Mouse (Mus musculus) stomach, embryonic 14.5 days (tissue): Measurements from ENCODE around the gene 1190005I06Rik. TPM values are rescaled to one million over a fixed set of nuclear protein-coding genes. Genes with fewer than 3 reads are reported as not detected.

Experiments used
- polyA plus RNA-seq: library from polyadenylated mRNA; unstranded; fragments of >200 nt; fragmentation: Nextera tagmentation; extraction: Ambion mirVana; gene quantifications from 2 replicates; pipeline ENCODE4 v1.2.1, GENCODE M21; 2014

Gene 1190005I06Rik
- polyA plus RNA-seq, 1 experiment from 2014 or later = 3.6 TPM

Other genes with a start within 250 kb of the 1190005I06Rik start
- gene Gins2, start 58.3 kb downstream of the 1190005I06Rik start, polyA plus RNA-seq = 112 and 118 TPM in 2 replicates
- 2.4 TPM in 1 of 2 replicates, not detected in the other for gene Gm27021, start 20.4 kb upstream of the 1190005I06Rik start, polyA plus RNA-seq
- gene Cox4i1, start 20.6 kb upstream of the 1190005I06Rik start, polyA plus RNA-seq = 1,095 and 1,156 TPM in 2 replicates
- 244 and 254 TPM in 2 replicates for gene Emc8, start 20.9 kb upstream of the 1190005I06Rik start, polyA plus RNA-seq
- 12.7 and 15.3 TPM in 2 replicates for gene Irf8, start 88.7 kb upstream of the 1190005I06Rik start, polyA plus RNA-seq